Mouse (Mus musculus): ENCODE measurements around the gene Kif5a.

DNA sequence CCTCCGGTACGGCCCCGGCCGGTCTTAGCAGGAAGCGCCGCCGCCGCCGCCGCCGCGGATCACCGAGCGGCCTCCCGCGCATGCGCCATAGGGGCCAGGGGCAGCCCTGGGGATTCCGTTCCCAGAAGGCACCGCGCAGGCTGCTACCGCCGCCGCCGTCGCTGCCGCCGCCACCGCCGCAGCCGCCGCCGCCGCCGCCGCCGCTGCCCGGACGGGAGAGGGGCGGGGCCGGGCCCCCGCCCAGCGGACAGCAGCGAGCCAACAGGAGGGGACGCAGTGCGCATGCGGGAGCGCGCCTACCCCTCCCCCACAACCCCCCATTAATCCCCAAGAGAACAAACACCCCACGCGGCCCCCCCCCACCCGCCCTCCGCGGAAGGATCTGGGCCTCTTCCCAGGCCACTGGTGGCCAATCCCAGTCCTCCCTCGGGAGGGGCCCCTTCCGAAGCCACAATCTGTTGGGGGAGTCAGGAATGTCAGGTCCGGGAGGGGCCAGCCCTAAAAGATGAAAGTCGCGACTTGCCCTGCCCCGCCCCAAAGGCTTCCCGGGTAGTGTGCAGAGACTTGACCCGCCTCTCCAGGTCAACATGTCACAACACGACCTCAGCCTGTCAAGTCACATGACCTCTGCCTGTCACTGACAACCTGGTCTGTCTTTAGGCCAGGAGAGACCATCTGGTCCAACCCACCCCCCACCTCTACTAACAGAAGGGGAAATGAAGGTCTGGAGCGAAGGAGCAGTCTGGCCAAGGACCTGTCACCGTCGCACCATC lies 25.8 kb upstream of the Kif5a start, which contains the start of gene Mbd6:
- TF ChIP-seq CTCF (conservative IDR thresholded peaks at IDR 0.05; ENCODE audit: insufficient read depth, insufficient read length, low read depth, low read length): no peak
- no peak for TF ChIP-seq POLR2A (IDR thresholded peaks at IDR 0.05; ENCODE audit: low read depth, low read length)
